Mouse (Mus musculus) embryonic facial prominence, embryonic 11.5 days (tissue): ENCODE measurements at regions not wholly inside any gene's neighbourhood (a gene's known extent, or its start where the extent isn't known, plus 50 kb on each side); places are given as distances from the start of the nearest gene placed in this dataset.

Source experiments
- ATAC-seq: fragments of 200-750 bp; cut with Nextera tagmentation; replicated peaks from 2 replicates; pipeline ENCODE4 v1.8.0; 2017; ENCODE audit warnings: low read depth; ENCODE audit not compliant: insufficient number of reproducible peaks, low FRiP score, low TSS enrichment
- DNase-seq: peaks from one replicate; pipeline ENCODE4 v3.0.0-alpha.2; 2015; ENCODE audit warnings: low spot score
- H3K27ac ChIP-seq: fragments of 300-500 bp; sonication (generic); replicated peaks from 2 replicates; pipeline ENCODE4 v1.5.1; 2014; ENCODE audit warnings: mild to moderate bottlenecking, low read depth, low read length, control low read depth
- H3K27me3 ChIP-seq: fragments of 300-500 bp; sonication (generic); 2 replicates; pipeline ENCODE4 v1.6.1; 2014; ENCODE audit warnings: mild to moderate bottlenecking, low read length, moderate library complexity, mixed read lengths; ENCODE audit not compliant: control insufficient read depth, insufficient read depth
- H3K36me3 ChIP-seq: fragments of 300-500 bp; sonication (generic); replicated peaks from 2 replicates; pipeline ENCODE4 v1.6.1; 2014; ENCODE audit warnings: low read depth, mild to moderate bottlenecking, low read length, moderate library complexity, mixed read lengths; ENCODE audit not compliant: control insufficient read depth, insufficient read depth
- H3K4me1 ChIP-seq: fragments of 300-500 bp; sonication (generic); 2 replicates; pipeline ENCODE4 v1.6.1; 2014; ENCODE audit warnings: low read length, mixed read lengths; ENCODE audit not compliant: control insufficient read depth, insufficient read depth
- H3K4me2 ChIP-seq: fragments of 300-500 bp; sonication (generic); 2 replicates; pipeline ENCODE4 v1.6.1; 2014; ENCODE audit warnings: low read depth, mild to moderate bottlenecking, control low read depth, low read length, moderate library complexity
- H3K4me3 ChIP-seq: fragments of 300-500 bp; sonication (generic); 2 replicates; pipeline ENCODE4 v1.5.1; 2014; ENCODE audit warnings: low read depth, low read length, control low read depth
- H3K9ac ChIP-seq: fragments of 300-500 bp; sonication (generic); replicated peaks from 2 replicates; pipeline ENCODE4 v1.6.1; 2014; ENCODE audit warnings: mild to moderate bottlenecking, control low read depth, low read length
- H3K9me3 ChIP-seq: fragments of 300-500 bp; sonication (generic); replicated peaks from 2 replicates; pipeline ENCODE4 v1.6.1; 2016; ENCODE audit warnings: mild to moderate bottlenecking, low read length, inconsistent platforms, mixed read lengths; ENCODE audit not compliant: control insufficient read depth
- WGBS: fragments of 180-500 bp; shearing (Covaris S2); extraction: QIAGEN DNeasy Blood & Tissue Kit; methylation state at CpG from one replicate; pipeline ENCODE4 v1.1.7; 2014; 5-methylcytosine and 5-hydroxymethylcytosine counted together

DNA sequence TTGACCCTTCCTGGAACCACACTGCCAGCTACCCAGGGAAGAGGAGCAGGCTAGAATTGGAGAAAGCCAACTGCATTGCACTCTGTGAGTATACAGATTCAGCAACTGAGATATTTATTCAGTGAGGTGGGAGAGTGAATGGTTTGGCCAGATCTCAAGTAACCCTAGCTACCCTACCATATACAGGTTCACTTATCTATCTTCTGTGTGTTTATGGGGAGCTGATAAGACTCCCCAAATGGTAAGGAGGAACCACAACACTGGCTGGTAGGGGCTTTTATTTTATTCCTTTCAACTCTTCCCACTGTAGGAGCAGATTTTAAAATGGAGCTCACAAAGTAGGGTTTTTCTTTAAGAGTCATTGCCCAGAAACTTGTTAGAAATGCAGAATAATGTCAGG lies 62.9 kb downstream of the Arrdc3 start:
- Histone ChIP-seq H3K27ac (no peak overlapping the region), H3K9ac (no peak overlapping the region), H3K9me3 (no peaks in the 10 kb centered on the region), H3K4me1 (no peaks in the 10 kb centered on the region), H3K36me3 (no peaks in the 10 kb centered on the region), H3K27me3 (no peaks in the 10 kb centered on the region), H3K4me3 (no peak overlapping the region), H3K4me2 (no peak overlapping the region)
- DNase-seq, result no peak
- no peak for ATAC-seq

DNA sequence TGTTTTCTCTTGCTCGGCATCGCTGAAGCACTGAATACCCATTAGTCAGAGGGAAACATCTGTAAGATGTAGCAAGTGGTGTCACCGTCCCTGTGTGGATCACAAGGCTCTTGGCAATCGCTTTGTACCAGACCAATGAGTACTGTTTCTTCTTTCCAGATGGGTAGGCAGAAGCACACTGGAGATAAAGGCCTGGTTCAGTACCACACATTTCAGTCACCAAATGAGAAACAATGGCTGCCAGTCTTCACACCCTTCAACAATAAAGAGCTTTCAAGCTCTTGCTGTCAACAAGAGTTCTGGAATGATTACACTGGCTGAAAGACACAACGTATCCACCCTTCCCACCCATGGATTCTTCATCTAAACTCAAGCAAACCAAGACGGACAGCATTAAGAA lies 64.5 kb downstream of the Arrdc3 start:
- ATAC-seq (no peak), DNase-seq (no peak)
- H3K27ac ChIP-seq, result no peak overlapping the region
- no peak overlapping the region for H3K4me2 ChIP-seq
- H3K27me3 ChIP-seq, result no peaks in the 10 kb centered on the region
- no peaks in the 10 kb centered on the region for H3K4me1 ChIP-seq
- no peaks in the 10 kb centered on the region for H3K36me3 ChIP-seq
- no peak overlapping the region for H3K9ac ChIP-seq
- no peak overlapping the region for H3K4me3 ChIP-seq
- no peaks in the 10 kb centered on the region for H3K9me3 ChIP-seq
- WGBS, result 79% methylated on average over 6 of the region's 6 CpGs

DNA sequence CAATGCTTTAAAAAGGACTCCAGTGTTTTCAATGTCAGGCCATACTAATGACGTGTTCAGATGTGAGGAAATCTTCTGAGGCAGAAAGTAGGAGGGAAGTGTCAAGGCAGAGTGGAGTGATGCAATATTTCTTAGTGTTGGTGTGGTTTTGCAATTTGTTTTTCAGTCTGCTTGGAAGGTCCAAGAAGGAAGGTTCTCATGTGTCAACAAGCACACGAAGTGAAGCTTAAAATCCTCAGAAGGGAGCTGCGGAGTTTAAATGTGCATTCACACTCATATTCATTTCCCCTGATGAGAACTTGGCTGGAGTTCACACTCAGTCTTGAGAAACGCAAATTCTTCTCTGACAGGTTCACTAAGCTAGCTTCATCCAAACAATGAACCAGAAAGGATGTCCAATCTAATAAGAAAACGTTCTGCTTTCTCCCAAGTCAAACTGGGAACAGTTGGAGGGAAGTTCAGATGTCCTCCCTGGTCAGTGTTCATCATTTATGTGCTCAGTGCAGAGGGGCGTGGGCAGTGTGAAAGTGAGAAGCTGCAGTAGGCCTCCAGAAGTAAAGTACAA lies 66.0 kb downstream of the Arrdc3 start:
- no peak for ATAC-seq
- WGBS, result 69% methylated on average over 6 of the region's 6 CpGs

DNA sequence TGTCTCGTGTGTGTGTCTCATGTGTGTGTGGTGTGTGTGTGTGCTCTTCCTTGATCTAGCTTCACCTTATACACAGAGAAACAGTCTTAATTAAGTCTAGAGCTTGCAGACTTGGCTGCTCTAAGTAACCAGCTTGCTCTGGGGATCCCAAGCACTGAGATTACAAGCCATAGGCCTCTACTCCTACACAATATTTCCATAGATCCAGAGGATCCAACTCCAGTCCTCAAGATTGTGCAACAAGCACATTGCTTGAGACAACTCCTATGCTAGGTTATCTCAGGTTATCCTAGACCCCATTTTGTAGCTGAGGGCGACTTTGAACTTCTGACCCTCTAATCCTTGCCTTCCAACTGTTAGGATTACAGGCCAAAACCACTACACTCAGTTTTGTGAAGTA lies 67.1 kb downstream of the Arrdc3 start:
- WGBS, result 67% methylated on average over 2 of the region's 2 CpGs
- H3K36me3 ChIP-seq, result no peaks in the 10 kb centered on the region
- H3K4me3 ChIP-seq, result no peak overlapping the region
- H3K4me2 ChIP-seq, result no peak overlapping the region
- no peak overlapping the region for H3K27ac ChIP-seq
- no peaks in the 10 kb centered on the region for H3K9me3 ChIP-seq
- no peak overlapping the region for H3K9ac ChIP-seq
- H3K27me3 ChIP-seq, result no peaks in the 10 kb centered on the region
- DNase-seq, result no peak
- no peak for ATAC-seq
- H3K4me1 ChIP-seq, result no peaks in the 10 kb centered on the region

More for the DNA sequence above, 66.0 kb downstream of the Arrdc3 start:
- no peaks in the 10 kb centered on the region for H3K27me3 ChIP-seq
- H3K9me3 ChIP-seq, result no peaks in the 10 kb centered on the region
- H3K9ac ChIP-seq, result no peak overlapping the region
- H3K4me2 ChIP-seq, result no peak overlapping the region
- no peak overlapping the region for H3K4me3 ChIP-seq
- H3K36me3 ChIP-seq, result no peaks in the 10 kb centered on the region
- no peak overlapping the region for H3K27ac ChIP-seq
- no peaks in the 10 kb centered on the region for H3K4me1 ChIP-seq
- DNase-seq, result no peak

DNA sequence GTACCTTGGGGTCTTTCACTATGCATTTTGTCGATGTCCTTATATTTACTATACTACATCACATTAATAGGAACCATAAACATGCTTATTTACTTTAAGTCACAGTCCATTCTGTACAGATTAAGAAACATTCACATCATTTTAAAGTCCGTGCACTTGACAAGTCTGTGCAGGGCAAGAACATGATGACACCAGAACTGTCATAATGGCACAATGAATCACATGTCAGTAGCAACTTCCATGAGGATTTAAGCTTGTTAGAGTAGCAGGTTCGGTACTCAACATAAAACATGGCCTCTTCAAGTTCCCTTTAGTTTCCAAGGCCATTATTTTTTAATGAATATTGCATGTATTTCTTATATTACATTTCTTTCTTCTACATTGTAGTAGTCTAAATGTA lies 67.6 kb downstream of the Arrdc3 start:
- 81% methylated on average over 3 of the region's 3 CpGs for WGBS
- Histone ChIP-seq H3K27ac (no peak overlapping the region), H3K4me3 (no peak overlapping the region), H3K9me3 (no peaks in the 10 kb centered on the region), H3K9ac (no peak overlapping the region), H3K4me2 (no peak overlapping the region), H3K4me1 (no peaks in the 10 kb centered on the region), H3K36me3 (no peaks in the 10 kb centered on the region), H3K27me3 (no peaks in the 10 kb centered on the region)
- DNase-seq (no peak), ATAC-seq (no peak)

DNA sequence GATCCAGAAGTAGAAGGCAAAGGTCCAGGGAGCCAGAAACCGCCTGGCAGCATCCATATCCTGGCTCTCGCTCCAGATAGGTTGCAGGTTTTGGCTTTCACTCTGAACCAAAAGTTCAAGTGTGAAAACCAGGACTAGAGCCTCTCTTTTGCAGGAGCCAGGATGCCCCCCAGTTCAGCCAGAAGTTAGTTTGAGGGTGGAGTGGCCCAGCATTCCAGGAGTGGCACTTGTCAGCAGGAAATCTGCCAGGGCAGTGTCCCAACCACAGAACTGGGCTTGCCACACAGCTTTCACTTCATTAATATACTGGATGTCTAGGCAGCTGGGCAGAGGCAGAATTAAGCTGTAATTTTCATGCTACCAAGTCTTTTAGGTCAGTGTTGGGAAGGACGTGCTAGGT lies 68.1 kb downstream of the Arrdc3 start:
- no peaks in the 10 kb centered on the region for H3K4me1 ChIP-seq
- no peak for DNase-seq
- H3K36me3 ChIP-seq, result no peaks in the 10 kb centered on the region
- no peak overlapping the region for H3K9ac ChIP-seq
- H3K4me3 ChIP-seq, result no peak overlapping the region
- no peaks in the 10 kb centered on the region for H3K9me3 ChIP-seq
- WGBS, result 83% methylated on average over 3 of the region's 3 CpGs
- H3K4me2 ChIP-seq, result no peak overlapping the region
- H3K27ac ChIP-seq, result no peak overlapping the region
- no peaks in the 10 kb centered on the region for H3K27me3 ChIP-seq
- ATAC-seq, result no peak

DNA sequence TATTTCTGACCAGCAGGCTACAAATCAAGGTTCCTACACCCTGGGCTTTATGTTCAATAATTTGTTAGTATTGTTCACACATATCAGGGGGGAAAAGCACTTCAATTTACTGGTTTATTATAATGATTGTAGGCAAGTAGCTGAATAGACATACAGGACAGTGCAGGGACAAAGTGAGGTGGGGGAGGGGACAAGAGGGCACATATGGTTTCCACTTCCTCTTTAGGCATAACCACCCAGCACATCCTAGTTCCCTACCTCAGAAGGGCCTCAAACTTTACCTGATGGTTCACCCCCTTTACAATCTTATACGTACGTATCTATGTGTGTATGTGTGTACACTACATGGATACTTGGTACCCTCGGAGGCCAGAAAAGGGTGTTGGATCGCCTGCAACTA lies 69.7 kb downstream of the Arrdc3 start:
- no peak for ATAC-seq

DNA sequence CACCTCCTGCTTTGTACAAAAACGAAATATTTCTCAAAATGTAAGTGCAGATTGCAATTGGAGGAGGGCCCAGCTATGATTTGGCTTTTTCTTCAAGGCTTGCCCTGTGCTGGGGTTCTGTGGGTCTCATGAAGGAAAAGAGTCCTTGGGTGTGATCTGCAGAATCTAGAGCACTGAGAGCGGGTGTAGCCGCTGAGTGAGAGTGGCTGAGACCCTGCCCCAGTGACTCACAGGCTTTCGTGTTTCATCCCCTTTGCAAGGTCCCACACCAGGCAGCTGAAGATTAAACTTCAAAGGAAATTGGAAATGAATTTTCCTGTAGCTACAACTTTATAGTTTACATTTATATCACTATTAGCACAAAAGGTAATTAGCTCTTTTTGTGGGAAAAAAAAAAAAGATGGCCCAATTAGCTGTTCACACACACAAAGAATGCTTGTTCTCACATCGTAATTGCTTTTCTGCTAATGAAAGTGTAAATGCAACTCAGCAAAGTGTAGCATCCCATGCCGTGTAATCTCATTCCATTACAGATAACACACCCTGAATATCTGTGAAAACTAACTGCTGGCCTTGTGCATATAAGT lies 71.0 kb downstream of the Arrdc3 start:
- no peaks in the 10 kb centered on the region for H3K4me1 ChIP-seq
- no peak overlapping the region for H3K4me2 ChIP-seq
- no peak for DNase-seq
- H3K9me3 ChIP-seq, result no peaks in the 10 kb centered on the region
- no peaks in the 10 kb centered on the region for H3K27me3 ChIP-seq
- no peak overlapping the region for H3K4me3 ChIP-seq
- no peak for ATAC-seq
- no peaks in the 10 kb centered on the region for H3K36me3 ChIP-seq
- no peak overlapping the region for H3K9ac ChIP-seq
- WGBS, result 74% methylated on average over 6 of the region's 6 CpGs
- H3K27ac ChIP-seq, result no peak overlapping the region

More for the DNA sequence above, 69.7 kb downstream of the Arrdc3 start:
- no peak for DNase-seq
- no peak overlapping the region for H3K4me3 ChIP-seq
- no peaks in the 10 kb centered on the region for H3K9me3 ChIP-seq
- H3K4me1 ChIP-seq, result no peaks in the 10 kb centered on the region
- H3K36me3 ChIP-seq, result no peaks in the 10 kb centered on the region
- H3K4me2 ChIP-seq, result no peak overlapping the region
- no peak overlapping the region for H3K9ac ChIP-seq
- no peaks in the 10 kb centered on the region for H3K27me3 ChIP-seq
- 88% methylated on average over 4 of the region's 4 CpGs for WGBS
- H3K27ac ChIP-seq, result no peak overlapping the region
